Mouse (Mus musculus): ENCODE measurements at regions not wholly inside any gene's neighbourhood (a gene's known extent, or its start where the extent isn't known, plus 50 kb on each side); places are given as distances from the start of the nearest gene placed in this dataset.

- TF ChIP-seq GATA4 (IDR thresholded peaks at IDR 0.05; ENCODE audit: insufficient replicate concordance, low read length): no peak
These were observed 160.4 kb downstream of the Tomm20 start for GRCm38 (mm10) chr8:126785211-126785610.

GRCm38 (mm10) chr8:126784604-126785003, 161.0 kb downstream of the Tomm20 start:
- TF ChIP-seq GATA4 (IDR thresholded peaks at IDR 0.05; ENCODE audit: insufficient replicate concordance, low read length): no peak

- no peak for TF ChIP-seq GATA4 (IDR thresholded peaks at IDR 0.05; ENCODE audit: insufficient replicate concordance, low read length)
These were observed 161.8 kb downstream of the Tomm20 start for GRCm38 (mm10) chr8:126783703-126784440.

GRCm38 (mm10) chr8:126778673-126779072, 167.0 kb downstream of the Tomm20 start:
- TF ChIP-seq GATA4 (IDR thresholded peaks at IDR 0.05; ENCODE audit: insufficient replicate concordance, low read length): no peak

GRCm38 (mm10) chr8:126778131-126778530, 167.5 kb downstream of the Tomm20 start:
- no peak for TF ChIP-seq GATA4 (IDR thresholded peaks at IDR 0.05; ENCODE audit: insufficient replicate concordance, low read length)

- no peak for TF ChIP-seq GATA4 (IDR thresholded peaks at IDR 0.05; ENCODE audit: insufficient replicate concordance, low read length)
These were observed 168.8 kb downstream of the Tomm20 start for GRCm38 (mm10) chr8:126776605-126777469.

GRCm38 (mm10) chr8:126775334-126775733, 170.3 kb downstream of the Tomm20 start:
- no peak for TF ChIP-seq GATA4 (IDR thresholded peaks at IDR 0.05; ENCODE audit: insufficient replicate concordance, low read length)

GRCm38 (mm10) chr8:126774816-126775215, 170.8 kb downstream of the Tomm20 start:
- peak; percentile 42; the same call in 1 of the 2 replicates for TF ChIP-seq GATA4 (IDR thresholded peaks at IDR 0.05; ENCODE audit: insufficient replicate concordance, low read length)

GRCm38 (mm10) chr8:126772748-126773147, 172.9 kb downstream of the Tomm20 start:
- no peak for TF ChIP-seq GATA4 (IDR thresholded peaks at IDR 0.05; ENCODE audit: insufficient replicate concordance, low read length)

- peak; percentile 77; the same call in 1 of the 2 replicates for TF ChIP-seq GATA4 (IDR thresholded peaks at IDR 0.05; ENCODE audit: insufficient replicate concordance, low read length)
These were observed 173.4 kb downstream of the Tomm20 start for GRCm38 (mm10) chr8:126772194-126772593.

GRCm38 (mm10) chr8:126768142-126768541, 174.4 kb upstream of the Irf2bp2 start:
- TF ChIP-seq GATA4 (IDR thresholded peaks at IDR 0.05; ENCODE audit: insufficient replicate concordance, low read length): no peak

- no peak for TF ChIP-seq GATA4 (IDR thresholded peaks at IDR 0.05; ENCODE audit: insufficient replicate concordance, low read length)
These were observed 173.6 kb upstream of the Irf2bp2 start for GRCm38 (mm10) chr8:126767341-126767740.

GRCm38 (mm10) chr8:126765693-126766238, 172.0 kb upstream of the Irf2bp2 start:
- TF ChIP-seq GATA4 (IDR thresholded peaks at IDR 0.05; ENCODE audit: insufficient replicate concordance, low read length): no peak

GRCm38 (mm10) chr8:126763600-126763999, 169.8 kb upstream of the Irf2bp2 start:
- TF ChIP-seq GATA4 (IDR thresholded peaks at IDR 0.05; ENCODE audit: insufficient replicate concordance, low read length): no peak

GRCm38 (mm10) chr8:126759711-126760110, 165.9 kb upstream of the Irf2bp2 start:
- no peak for TF ChIP-seq GATA4 (IDR thresholded peaks at IDR 0.05; ENCODE audit: insufficient replicate concordance, low read length)

- no peak for TF ChIP-seq GATA4 (IDR thresholded peaks at IDR 0.05; ENCODE audit: insufficient replicate concordance, low read length)
These were observed 165.2 kb upstream of the Irf2bp2 start for GRCm38 (mm10) chr8:126758951-126759350.

Data from liver, adult (tissue).